Mouse (Mus musculus): ENCODE results near the gene Slc39a13. TPM values are rescaled to one million over a fixed set of nuclear protein-coding genes. Genes with fewer than 3 reads are reported as not detected.

Gene Slc39a13
- 21.9 and 27.6 TPM in 2 replicates for polyA plus RNA-seq (2014; fragmentation: Nextera tagmentation; extraction: Ambion mirVana)

DNA sequence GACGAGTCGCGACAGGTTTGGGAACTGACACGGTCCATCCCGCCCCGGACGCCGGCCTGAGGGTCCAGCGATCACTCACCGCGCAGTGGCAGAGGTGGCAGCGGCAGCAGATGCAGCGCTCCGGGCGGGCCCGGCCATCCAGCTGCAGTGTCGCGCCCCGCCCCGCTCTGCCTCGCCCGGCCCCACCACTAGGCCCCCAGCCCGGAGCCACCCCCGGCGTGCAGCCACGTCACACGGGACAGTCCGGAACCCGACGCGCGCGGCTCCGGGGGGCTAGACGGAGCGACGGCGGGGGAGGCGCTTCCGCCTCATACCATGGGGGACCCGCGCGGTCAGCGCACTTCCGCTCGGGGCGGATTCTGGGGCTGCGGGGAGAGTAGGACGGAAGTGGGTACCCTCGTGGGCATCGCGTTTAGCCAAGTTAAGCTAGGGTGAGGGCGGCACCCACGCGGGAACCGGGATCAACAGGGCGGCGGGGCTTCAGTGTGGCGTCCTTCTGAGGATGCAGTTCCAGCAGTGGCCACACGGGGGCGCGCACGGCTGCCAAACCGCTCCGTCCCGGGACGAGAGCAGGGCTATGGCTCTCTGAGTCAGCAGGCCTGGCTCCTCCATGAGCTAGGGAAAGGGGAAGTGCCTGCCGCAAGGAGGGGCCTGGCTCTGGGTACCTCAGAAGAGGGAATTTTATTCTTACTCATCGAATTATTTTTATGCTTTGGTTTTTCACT lies at the start of gene Slc39a13:
Gene Slc39a13, minus strand, starts transcription at position 342 of the 725 bp plus-strand sequence.
- Histone ChIP-seq H3K9me3 (ENCODE audit: control insufficient read depth, low read length) (no peaks in the 10 kb centered on the region), H3K4me2 (ENCODE audit: low read depth) (peak within 1 kb of the TSS; percentile 85), H3K4me3 (ENCODE audit: low read depth, low read length) (peak within 1 kb of the TSS; percentile 66), H3K9ac (ENCODE audit: low read length) (peak within 1 kb of the TSS; percentile 72), H3K27me3 (ENCODE audit: control insufficient read depth, insufficient read depth, low read length) (no peaks in the 10 kb centered on the region), H3K27ac (ENCODE audit: low read depth, low read length) (peak within 1 kb of the TSS; percentile 57), H3K4me1 (ENCODE audit: control insufficient read depth, insufficient read depth, low read length) (peaks cover 15% of the 10 kb centered on the region), H3K36me3 (ENCODE audit: control insufficient read depth, insufficient read depth, low read length) (no peaks in the 10 kb centered on the region)
- DNase-seq (ENCODE audit: low spot score) (peak; percentile 95), ATAC-seq (ENCODE audit: insufficient read depth, low FRiP score, low TSS enrichment) (peak; percentile 96)
- under 1% methylated on average over 65 of the region's 69 CpGs for WGBS

DNA sequence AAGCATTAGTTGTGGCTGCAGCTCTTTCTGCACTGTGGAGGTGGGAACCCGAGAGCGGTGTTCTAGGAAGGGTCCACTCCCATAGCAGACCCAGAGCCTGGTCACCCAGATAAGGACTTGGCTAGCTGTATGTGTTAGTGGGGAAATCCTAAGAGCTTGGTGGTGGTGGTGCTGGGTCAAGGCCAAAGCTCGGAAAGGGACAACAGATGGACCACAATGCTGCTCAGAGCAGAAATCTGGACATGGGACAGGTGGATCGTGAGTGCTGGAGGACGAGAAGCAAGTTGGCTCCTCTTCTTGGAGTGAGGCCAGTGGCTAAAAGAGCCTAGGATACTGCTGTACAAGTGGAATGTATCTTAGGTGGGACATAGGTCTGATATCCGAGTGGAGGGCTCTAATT lies 49.3 kb upstream of the Slc39a13 start:
- Histone ChIP-seq H3K9ac (ENCODE audit: low read length) (no peak overlapping the region), H3K27me3 (ENCODE audit: control insufficient read depth, insufficient read depth, low read length) (no peaks in the 10 kb centered on the region), H3K4me1 (ENCODE audit: control insufficient read depth, insufficient read depth, low read length) (no peaks in the 10 kb centered on the region), H3K9me3 (ENCODE audit: control insufficient read depth, low read length) (no peaks in the 10 kb centered on the region), H3K36me3 (ENCODE audit: control insufficient read depth, insufficient read depth, low read length) (no peaks in the 10 kb centered on the region; the same call in 1 of the 2 replicates), H3K4me2 (ENCODE audit: low read depth) (no peak overlapping the region), H3K4me3 (ENCODE audit: low read depth, low read length) (no peak overlapping the region), H3K27ac (ENCODE audit: low read depth, low read length) (no peak overlapping the region)
- WGBS, result 84% methylated on average over 6 of the region's 6 CpGs
- no peak for DNase-seq (ENCODE audit: low spot score)
- no peak for ATAC-seq (ENCODE audit: insufficient read depth, low FRiP score, low TSS enrichment)

DNA sequence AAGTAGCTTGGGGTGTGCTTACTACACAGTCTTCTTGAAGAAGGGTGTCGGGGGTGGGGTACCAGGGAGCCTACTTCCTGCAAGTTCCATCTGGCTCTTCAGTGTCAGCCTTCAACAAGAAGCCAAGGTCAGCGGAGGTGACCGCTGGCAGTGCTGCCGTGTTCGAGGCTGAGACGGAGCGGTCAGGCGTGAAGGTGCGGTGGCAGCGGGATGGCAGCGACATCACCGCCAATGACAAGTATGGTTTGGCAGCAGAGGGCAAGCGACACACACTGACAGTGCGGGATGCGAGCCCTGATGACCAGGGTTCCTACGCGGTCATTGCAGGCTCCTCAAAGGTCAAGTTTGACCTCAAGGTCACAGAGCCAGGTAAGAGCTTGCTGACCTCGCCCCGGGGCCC lies 48.8 kb upstream of the Slc39a13 start:
- no peaks in the 10 kb centered on the region for H3K4me1 ChIP-seq (ENCODE audit: control insufficient read depth, insufficient read depth, low read length)
- DNase-seq (ENCODE audit: low spot score) (no peak), ATAC-seq (ENCODE audit: insufficient read depth, low FRiP score, low TSS enrichment) (no peak)
- no peaks in the 10 kb centered on the region for H3K27me3 ChIP-seq (ENCODE audit: control insufficient read depth, insufficient read depth, low read length)
- H3K9me3 ChIP-seq (ENCODE audit: control insufficient read depth, low read length), result no peaks in the 10 kb centered on the region
- WGBS, result 92% methylated on average over 19 of the region's 19 CpGs
- H3K27ac ChIP-seq (ENCODE audit: low read depth, low read length), result no peak overlapping the region
- no peak overlapping the region for H3K4me2 ChIP-seq (ENCODE audit: low read depth)
- no peak overlapping the region for H3K9ac ChIP-seq (ENCODE audit: low read length)
- H3K4me3 ChIP-seq (ENCODE audit: low read depth, low read length), result no peak overlapping the region
- H3K36me3 ChIP-seq (ENCODE audit: control insufficient read depth, insufficient read depth, low read length), result no peaks in the 10 kb centered on the region

DNA sequence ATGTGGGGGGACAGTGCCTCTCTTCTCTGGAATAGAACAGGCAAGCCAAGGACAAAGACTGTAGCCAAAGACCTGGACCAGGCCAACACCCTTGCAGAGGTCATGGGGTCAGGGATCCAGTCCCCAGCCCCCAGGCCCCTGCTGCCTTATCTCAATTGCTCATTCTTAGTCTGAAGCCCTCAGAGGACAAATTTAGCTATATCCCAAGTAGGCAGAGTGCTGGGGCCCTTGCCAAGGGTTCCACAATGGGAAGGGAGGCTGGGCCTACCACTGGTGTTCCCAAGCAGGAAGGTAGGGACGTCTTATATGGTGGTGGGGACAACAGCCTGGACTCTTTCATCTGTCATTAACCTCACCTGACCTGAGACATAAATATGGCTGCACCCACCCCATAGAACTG lies 48.4 kb upstream of the Slc39a13 start:
- DNase-seq (ENCODE audit: low spot score) (no peak), ATAC-seq (ENCODE audit: insufficient read depth, low FRiP score, low TSS enrichment) (no peak)
- 71% methylated on average over 1 of the region's 1 CpGs for WGBS
- H3K9me3 ChIP-seq (ENCODE audit: control insufficient read depth, low read length), result no peaks in the 10 kb centered on the region
- H3K4me2 ChIP-seq (ENCODE audit: low read depth), result no peak overlapping the region
- no peaks in the 10 kb centered on the region for H3K27me3 ChIP-seq (ENCODE audit: control insufficient read depth, insufficient read depth, low read length)
- no peaks in the 10 kb centered on the region for H3K4me1 ChIP-seq (ENCODE audit: control insufficient read depth, insufficient read depth, low read length)
- H3K9ac ChIP-seq (ENCODE audit: low read length), result no peak overlapping the region
- H3K4me3 ChIP-seq (ENCODE audit: low read depth, low read length), result no peak overlapping the region
- H3K27ac ChIP-seq (ENCODE audit: low read depth, low read length), result no peak overlapping the region
- no peaks in the 10 kb centered on the region for H3K36me3 ChIP-seq (ENCODE audit: control insufficient read depth, insufficient read depth, low read length)

DNA sequence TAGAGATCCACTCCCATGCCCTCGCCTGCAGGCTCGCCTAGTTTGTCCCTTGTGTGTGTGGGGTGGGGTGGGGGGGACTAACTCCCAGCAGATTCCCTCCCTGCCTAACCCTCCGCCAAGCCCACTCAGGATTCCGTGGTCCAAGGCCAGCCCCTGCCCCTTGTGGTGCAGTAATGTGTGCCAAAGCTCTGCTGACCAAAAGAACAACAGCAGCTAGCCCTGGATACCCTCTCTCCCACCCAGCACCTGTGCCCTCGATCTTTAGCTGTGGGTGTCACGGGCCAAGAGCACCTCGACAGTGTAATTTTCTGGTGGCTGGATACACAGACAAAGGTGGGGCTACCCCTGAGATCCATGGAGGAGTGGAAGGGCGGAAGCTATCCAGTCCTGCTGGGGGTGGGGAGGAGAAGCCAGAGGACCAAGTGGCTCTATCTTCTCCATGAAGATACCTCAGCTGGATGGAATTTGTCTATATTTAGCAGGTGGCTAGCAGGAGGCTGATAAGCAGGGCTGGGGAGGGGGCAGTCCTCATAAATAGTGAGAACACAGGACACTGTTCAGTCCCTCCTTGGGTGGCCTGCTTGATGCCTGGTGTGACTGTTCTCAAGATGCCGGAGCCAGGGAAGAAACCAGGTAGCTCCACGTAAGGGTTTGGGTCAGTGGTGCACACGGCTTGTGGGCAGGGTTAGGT lies 47.5 kb upstream of the Slc39a13 start, which contains the start of gene Mybpc3:
Gene Mybpc3, plus strand, starts transcription at position 560 of the 691 bp plus-strand sequence.
- Histone ChIP-seq H3K27ac (ENCODE audit: low read depth, low read length) (no peak within 1 kb of the TSS), H3K9ac (ENCODE audit: low read length) (no peak within 1 kb of the TSS), H3K4me2 (ENCODE audit: low read depth) (no peak within 1 kb of the TSS), H3K9me3 (ENCODE audit: control insufficient read depth, low read length) (no peaks in the 10 kb centered on the region), H3K4me1 (ENCODE audit: control insufficient read depth, insufficient read depth, low read length) (no peaks in the 10 kb centered on the region), H3K27me3 (ENCODE audit: control insufficient read depth, insufficient read depth, low read length) (no peaks in the 10 kb centered on the region), H3K36me3 (ENCODE audit: control insufficient read depth, insufficient read depth, low read length) (no peaks in the 10 kb centered on the region), H3K4me3 (ENCODE audit: low read depth, low read length) (no peak within 1 kb of the TSS)
- DNase-seq (ENCODE audit: low spot score) (no peak), ATAC-seq (ENCODE audit: insufficient read depth, low FRiP score, low TSS enrichment) (no peak)
- 79% methylated on average over 11 of the region's 11 CpGs for WGBS

DNA sequence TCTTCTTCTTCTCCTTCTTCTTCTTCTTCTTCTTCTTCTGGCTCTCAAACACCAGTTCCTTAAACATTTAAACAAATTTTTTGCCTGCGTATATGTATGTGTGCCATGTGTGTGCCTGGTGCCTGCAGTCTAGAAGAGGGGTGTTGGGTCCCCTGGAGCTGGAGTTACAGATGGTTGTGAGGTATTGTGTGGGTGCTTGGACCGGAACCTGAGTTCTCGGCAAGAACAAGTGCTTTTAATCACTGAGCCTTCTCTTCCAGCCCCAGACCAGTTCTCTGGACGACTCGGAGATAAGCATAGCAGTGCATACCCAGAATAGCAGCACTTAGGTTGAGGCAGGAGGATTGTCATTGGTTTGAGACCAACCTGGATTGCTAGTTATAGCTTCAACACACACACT lies 46.6 kb upstream of the Slc39a13 start:
- WGBS, result 87% methylated on average over 5 of the region's 5 CpGs
- ATAC-seq (ENCODE audit: insufficient read depth, low FRiP score, low TSS enrichment), result no peak

DNA sequence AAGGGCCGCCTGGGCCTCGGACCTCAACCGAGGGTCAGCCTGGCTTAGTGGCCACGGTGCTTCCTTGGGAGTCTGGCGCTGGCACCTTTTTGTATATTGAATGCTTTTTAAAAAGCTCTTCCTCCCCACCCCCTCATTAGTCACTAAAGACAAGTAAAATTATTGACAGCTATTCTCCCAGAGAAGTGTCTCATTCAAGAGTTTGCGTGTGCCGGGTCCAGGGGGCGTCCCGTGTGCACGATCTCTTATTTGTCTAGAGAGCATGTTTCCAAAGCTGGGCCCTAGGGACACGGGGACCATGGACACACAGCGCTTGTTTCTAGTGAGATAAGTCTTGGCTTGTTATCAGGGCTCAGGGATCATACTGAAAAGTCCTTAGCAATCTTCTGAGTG lies 45.4 kb upstream of the Slc39a13 start:
- no peak for DNase-seq (ENCODE audit: low spot score)
- H3K4me2 ChIP-seq (ENCODE audit: low read depth), result peak overlapping the region; percentile 84
- no peaks in the 10 kb centered on the region for H3K36me3 ChIP-seq (ENCODE audit: control insufficient read depth, insufficient read depth, low read length)
- H3K4me3 ChIP-seq (ENCODE audit: low read depth, low read length), result peak overlapping the region; percentile 37
- H3K4me1 ChIP-seq (ENCODE audit: control insufficient read depth, insufficient read depth, low read length), result no peaks in the 10 kb centered on the region
- 39% methylated on average over 12 of the region's 12 CpGs for WGBS
- peak overlapping the region; percentile 71 for H3K9ac ChIP-seq (ENCODE audit: low read length)
- no peak for ATAC-seq (ENCODE audit: insufficient read depth, low FRiP score, low TSS enrichment)
- no peaks in the 10 kb centered on the region for H3K27me3 ChIP-seq (ENCODE audit: control insufficient read depth, insufficient read depth, low read length)
- no peaks in the 10 kb centered on the region for H3K9me3 ChIP-seq (ENCODE audit: control insufficient read depth, low read length)
- no peak overlapping the region for H3K27ac ChIP-seq (ENCODE audit: low read depth, low read length)

More for the DNA sequence above, 46.6 kb upstream of the Slc39a13 start:
- no peaks in the 10 kb centered on the region for H3K4me1 ChIP-seq (ENCODE audit: control insufficient read depth, insufficient read depth, low read length)
- H3K9ac ChIP-seq (ENCODE audit: low read length), result no peak overlapping the region
- no peak for DNase-seq (ENCODE audit: low spot score)
- no peak overlapping the region for H3K27ac ChIP-seq (ENCODE audit: low read depth, low read length)
- no peak overlapping the region for H3K4me2 ChIP-seq (ENCODE audit: low read depth)
- H3K4me3 ChIP-seq (ENCODE audit: low read depth, low read length), result no peak overlapping the region
- H3K9me3 ChIP-seq (ENCODE audit: control insufficient read depth, low read length), result no peaks in the 10 kb centered on the region
- no peaks in the 10 kb centered on the region for H3K36me3 ChIP-seq (ENCODE audit: control insufficient read depth, insufficient read depth, low read length)
- H3K27me3 ChIP-seq (ENCODE audit: control insufficient read depth, insufficient read depth, low read length), result no peaks in the 10 kb centered on the region

DNA sequence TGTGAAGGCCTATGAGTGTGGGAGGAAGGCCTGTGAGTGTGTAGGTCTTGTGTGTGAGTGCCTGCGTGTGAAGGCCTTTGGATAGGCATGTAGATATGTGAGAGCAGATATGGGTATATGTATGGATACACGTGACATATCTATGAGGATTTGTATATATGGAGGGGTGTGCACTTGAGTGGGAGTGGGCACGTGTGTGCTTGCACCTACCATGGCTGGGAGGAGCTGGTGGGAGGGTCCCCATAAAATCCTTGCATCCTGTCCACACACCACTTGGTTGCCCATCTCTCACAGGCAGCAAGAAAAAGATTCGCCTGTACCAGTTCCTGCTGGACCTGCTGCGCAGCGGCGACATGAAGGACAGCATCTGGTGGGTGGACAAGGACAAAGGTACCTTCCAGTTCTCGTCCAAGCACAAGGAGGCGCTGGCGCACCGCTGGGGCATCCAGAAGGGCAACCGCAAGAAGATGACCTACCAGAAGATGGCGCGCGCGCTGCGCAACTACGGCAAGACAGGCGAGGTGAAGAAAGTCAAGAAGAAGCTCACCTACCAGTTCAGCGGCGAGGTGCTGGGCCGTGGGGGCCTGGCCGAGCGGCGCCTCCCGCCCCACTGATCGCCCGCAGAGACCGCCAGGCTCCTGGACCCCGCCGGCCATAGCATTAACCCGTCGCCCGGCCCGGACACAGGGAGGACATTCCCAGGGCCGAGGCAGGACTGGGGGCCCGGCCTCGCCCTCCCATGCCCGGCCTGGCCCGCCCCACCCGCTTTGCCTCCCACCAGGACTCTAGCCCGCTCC lies 44.8 kb upstream of the Slc39a13 start:
- Histone ChIP-seq H3K9ac (ENCODE audit: low read length) (peak overlapping the region; percentile 71), H3K27me3 (ENCODE audit: control insufficient read depth, insufficient read depth, low read length) (no peaks in the 10 kb centered on the region), H3K4me2 (ENCODE audit: low read depth) (peak overlapping the region; percentile 84), H3K4me1 (ENCODE audit: control insufficient read depth, insufficient read depth, low read length) (no peaks in the 10 kb centered on the region), H3K9me3 (ENCODE audit: control insufficient read depth, low read length) (no peaks in the 10 kb centered on the region), H3K27ac (ENCODE audit: low read depth, low read length) (no peak overlapping the region), H3K36me3 (ENCODE audit: control insufficient read depth, insufficient read depth, low read length) (no peaks in the 10 kb centered on the region), H3K4me3 (ENCODE audit: low read depth, low read length) (peak overlapping the region; percentile 37)
- ATAC-seq (ENCODE audit: insufficient read depth, low FRiP score, low TSS enrichment) (peak; percentile 83), DNase-seq (ENCODE audit: low spot score) (peak; percentile 96)
- 8% methylated on average over 35 of the region's 42 CpGs for WGBS

All from neural tube, embryonic 11.5 days (tissue).